Mouse (Mus musculus): ENCODE data around the gene Lin52. TPM values are rescaled to one million over a fixed set of nuclear protein-coding genes. Genes with fewer than 3 reads are reported as not detected.

Gene Lin52
- polyA plus RNA-seq, 1 experiment from 2014 or later: 14.7 TPM

DNA sequence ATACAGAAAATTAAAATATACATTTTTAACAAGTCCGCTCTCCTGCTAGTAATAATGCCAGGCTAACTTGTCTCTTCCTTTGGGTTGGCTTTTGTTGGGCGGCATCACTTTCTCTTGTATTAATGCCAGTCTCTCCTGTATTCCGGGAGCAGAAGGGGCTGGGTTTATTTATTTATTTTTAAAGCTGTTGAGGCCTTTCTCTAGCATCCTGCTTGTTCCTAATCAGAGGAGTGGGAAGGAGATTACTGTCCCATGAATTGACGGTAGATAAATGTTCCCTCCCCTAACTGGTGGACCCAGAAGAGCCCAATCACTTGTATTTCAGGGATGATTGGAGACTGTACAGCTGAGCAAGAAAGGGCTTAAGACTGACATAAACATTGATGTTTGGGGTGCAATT is 50.1 kb downstream of the Lin52 start:
- no peaks in the 10 kb centered on the region for H3K9me3 ChIP-seq (ENCODE audit: control insufficient read depth, low read length)
- H3K4me3 ChIP-seq (ENCODE audit: control insufficient read depth in 1 of 2, insufficient read depth in 1 of 2, low read depth in 1 of 2, low read length in 2 of 2): no peak overlapping the region
- H3K4me2 ChIP-seq (ENCODE audit: low read length): no peak overlapping the region
- no peak overlapping the region for H3K9ac ChIP-seq (ENCODE audit: low read length)
- no peaks in the 10 kb centered on the region for H3K36me3 ChIP-seq (ENCODE audit: control insufficient read depth, insufficient read depth, low read length)
- no peak overlapping the region for H3K27ac ChIP-seq (replicated peaks in 1 of 2; ENCODE audit: control insufficient read depth in 1 of 2, insufficient read depth in 1 of 2, low read depth in 2 of 2, low read length in 2 of 2)
- 64% methylated on average over 4 of the region's 4 CpGs for WGBS
- no peak for ATAC-seq (ENCODE audit: insufficient number of reproducible peaks, insufficient read depth, low FRiP score, low read depth)
- H3K27me3 ChIP-seq (ENCODE audit: control insufficient read depth, insufficient read depth, low read length): no peaks in the 10 kb centered on the region
- peaks cover 0 to 7% of the 10 kb centered on the region in 2 experiments; a peak in 3 of 4 replicates for H3K4me1 ChIP-seq (ENCODE audit: control insufficient read depth in 2 of 2, insufficient read depth in 2 of 2, low read length in 2 of 2)

DNA sequence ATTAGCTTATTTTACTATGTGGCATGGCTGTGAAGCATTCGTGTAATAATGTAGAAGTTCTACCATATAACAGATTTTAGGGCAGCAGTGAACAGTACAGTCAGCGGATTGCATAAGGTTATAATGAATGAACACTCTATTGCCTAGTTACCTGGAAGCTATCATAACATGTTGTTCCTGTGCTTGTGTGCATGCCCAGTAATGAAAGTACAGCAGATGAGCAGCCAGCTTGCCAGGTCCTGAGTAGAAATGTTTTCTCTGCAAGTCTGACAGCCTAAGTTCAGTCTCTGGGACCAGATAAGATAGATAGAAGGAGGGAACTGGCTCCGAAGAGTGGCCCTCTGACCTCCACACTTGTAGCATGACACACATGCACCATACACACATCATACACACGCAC is 55.6 kb downstream of the Lin52 start:
- Histone ChIP-seq H3K4me3 (ENCODE audit: control insufficient read depth in 1 of 2, insufficient read depth in 1 of 2, low read depth in 1 of 2, low read length in 2 of 2) (no peak overlapping the region), H3K9ac (ENCODE audit: low read length) (no peak overlapping the region), H3K9me3 (ENCODE audit: control insufficient read depth, low read length) (no peaks in the 10 kb centered on the region), H3K27ac (replicated peaks in 1 of 2; ENCODE audit: control insufficient read depth in 1 of 2, insufficient read depth in 1 of 2, low read depth in 2 of 2, low read length in 2 of 2) (no peak overlapping the region), H3K4me2 (ENCODE audit: low read length) (no peak overlapping the region), H3K36me3 (ENCODE audit: control insufficient read depth, insufficient read depth, low read length) (no peaks in the 10 kb centered on the region), H3K27me3 (ENCODE audit: control insufficient read depth, insufficient read depth, low read length) (no peaks in the 10 kb centered on the region), H3K4me1 (ENCODE audit: control insufficient read depth in 2 of 2, insufficient read depth in 2 of 2, low read length in 2 of 2) (no peaks in the 10 kb centered on the region)
- WGBS: 81% methylated on average over 4 of the region's 4 CpGs
- ATAC-seq (ENCODE audit: insufficient number of reproducible peaks, insufficient read depth, low FRiP score, low read depth): no peak

DNA sequence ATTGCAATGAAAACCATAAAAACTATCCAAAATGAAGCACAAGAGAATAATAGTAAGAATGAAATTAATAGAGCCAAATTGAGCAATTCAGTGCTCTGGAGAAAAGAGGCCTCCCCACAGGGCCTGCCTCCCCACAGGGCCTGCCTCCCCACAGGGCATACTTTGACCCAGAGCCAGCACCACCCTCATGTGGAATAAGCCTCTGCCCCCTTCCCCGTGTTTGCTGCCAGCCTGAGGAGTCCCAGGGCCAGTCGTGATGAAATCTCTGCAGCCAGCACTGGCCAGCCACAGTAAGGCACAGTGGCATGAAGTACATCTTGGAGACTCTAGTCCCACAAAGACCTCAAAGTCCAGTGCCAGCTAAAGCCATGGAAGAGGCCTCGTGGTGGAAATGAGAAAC is 60.8 kb downstream of the Lin52 start:
- ATAC-seq (ENCODE audit: insufficient number of reproducible peaks, insufficient read depth, low FRiP score, low read depth): no peak
- Histone ChIP-seq H3K4me2 (ENCODE audit: low read length) (no peak overlapping the region), H3K4me1 (ENCODE audit: control insufficient read depth in 2 of 2, insufficient read depth in 2 of 2, low read length in 2 of 2) (no peaks in the 10 kb centered on the region), H3K36me3 (ENCODE audit: control insufficient read depth, insufficient read depth, low read length) (no peaks in the 10 kb centered on the region), H3K4me3 (ENCODE audit: control insufficient read depth in 1 of 2, insufficient read depth in 1 of 2, low read depth in 1 of 2, low read length in 2 of 2) (no peak overlapping the region), H3K9me3 (ENCODE audit: control insufficient read depth, low read length) (no peaks in the 10 kb centered on the region), H3K27ac (replicated peaks in 1 of 2; ENCODE audit: control insufficient read depth in 1 of 2, insufficient read depth in 1 of 2, low read depth in 2 of 2, low read length in 2 of 2) (no peak overlapping the region), H3K9ac (ENCODE audit: low read length) (no peak overlapping the region), H3K27me3 (ENCODE audit: control insufficient read depth, insufficient read depth, low read length) (no peaks in the 10 kb centered on the region)
- 58% methylated on average over 3 of the region's 3 CpGs for WGBS

GRCm38 (mm10) chr12:84515486-84515885 is 64.3 kb downstream of the Lin52 start:
- ATAC-seq (ENCODE audit: insufficient number of reproducible peaks, insufficient read depth, low FRiP score, low read depth): no peak
- Histone ChIP-seq H3K27ac (replicated peaks in 1 of 2; ENCODE audit: control insufficient read depth in 1 of 2, insufficient read depth in 1 of 2, low read depth in 2 of 2, low read length in 2 of 2) (no peak overlapping the region), H3K4me1 (ENCODE audit: control insufficient read depth in 2 of 2, insufficient read depth in 2 of 2, low read length in 2 of 2) (no peaks in the 10 kb centered on the region), H3K4me2 (ENCODE audit: low read length) (no peak overlapping the region), H3K9me3 (ENCODE audit: control insufficient read depth, low read length) (no peaks in the 10 kb centered on the region), H3K4me3 (ENCODE audit: control insufficient read depth in 1 of 2, insufficient read depth in 1 of 2, low read depth in 1 of 2, low read length in 2 of 2) (no peak overlapping the region), H3K27me3 (ENCODE audit: control insufficient read depth, insufficient read depth, low read length) (no peaks in the 10 kb centered on the region), H3K9ac (ENCODE audit: low read length) (no peak overlapping the region), H3K36me3 (ENCODE audit: control insufficient read depth, insufficient read depth, low read length) (no peaks in the 10 kb centered on the region)
- WGBS: 85% methylated on average over 4 of the region's 4 CpGs

- H3K36me3 ChIP-seq (ENCODE audit: control insufficient read depth, insufficient read depth, low read length): no peaks in the 10 kb centered on the region
- ATAC-seq (ENCODE audit: insufficient number of reproducible peaks, insufficient read depth, low FRiP score, low read depth): no peak
- H3K27ac ChIP-seq (replicated peaks in 1 of 2; ENCODE audit: control insufficient read depth in 1 of 2, insufficient read depth in 1 of 2, low read depth in 2 of 2, low read length in 2 of 2): no peak overlapping the region
- no peaks in the 10 kb centered on the region for H3K27me3 ChIP-seq (ENCODE audit: control insufficient read depth, insufficient read depth, low read length)
- no peak overlapping the region for H3K9ac ChIP-seq (ENCODE audit: low read length)
- H3K9me3 ChIP-seq (ENCODE audit: control insufficient read depth, low read length): no peaks in the 10 kb centered on the region
- H3K4me2 ChIP-seq (ENCODE audit: low read length): no peak overlapping the region
- H3K4me1 ChIP-seq (ENCODE audit: control insufficient read depth in 2 of 2, insufficient read depth in 2 of 2, low read length in 2 of 2): no peaks in the 10 kb centered on the region
- WGBS: 100% methylated on average over 1 of the region's 1 CpGs
- H3K4me3 ChIP-seq (ENCODE audit: control insufficient read depth in 1 of 2, insufficient read depth in 1 of 2, low read depth in 1 of 2, low read length in 2 of 2): no peak overlapping the region
Measured at GRCm38 (mm10) chr12:84516642-84517041, 65.4 kb downstream of the Lin52 start.

- Histone ChIP-seq H3K9ac (ENCODE audit: low read length) (no peak overlapping the region), H3K9me3 (ENCODE audit: control insufficient read depth, low read length) (no peaks in the 10 kb centered on the region), H3K4me1 (ENCODE audit: control insufficient read depth in 2 of 2, insufficient read depth in 2 of 2, low read length in 2 of 2) (no peaks in the 10 kb centered on the region), H3K4me3 (ENCODE audit: control insufficient read depth in 1 of 2, insufficient read depth in 1 of 2, low read depth in 1 of 2, low read length in 2 of 2) (no peak overlapping the region), H3K4me2 (ENCODE audit: low read length) (no peak overlapping the region), H3K27me3 (ENCODE audit: control insufficient read depth, insufficient read depth, low read length) (no peaks in the 10 kb centered on the region), H3K27ac (replicated peaks in 1 of 2; ENCODE audit: control insufficient read depth in 1 of 2, insufficient read depth in 1 of 2, low read depth in 2 of 2, low read length in 2 of 2) (no peak overlapping the region), H3K36me3 (ENCODE audit: control insufficient read depth, insufficient read depth, low read length) (no peaks in the 10 kb centered on the region)
- no peak for ATAC-seq (ENCODE audit: insufficient number of reproducible peaks, insufficient read depth, low FRiP score, low read depth)
- WGBS: 71% methylated on average over 2 of the region's 2 CpGs
Measured at GRCm38 (mm10) chr12:84518018-84518417, 66.8 kb downstream of the Lin52 start.

DNA sequence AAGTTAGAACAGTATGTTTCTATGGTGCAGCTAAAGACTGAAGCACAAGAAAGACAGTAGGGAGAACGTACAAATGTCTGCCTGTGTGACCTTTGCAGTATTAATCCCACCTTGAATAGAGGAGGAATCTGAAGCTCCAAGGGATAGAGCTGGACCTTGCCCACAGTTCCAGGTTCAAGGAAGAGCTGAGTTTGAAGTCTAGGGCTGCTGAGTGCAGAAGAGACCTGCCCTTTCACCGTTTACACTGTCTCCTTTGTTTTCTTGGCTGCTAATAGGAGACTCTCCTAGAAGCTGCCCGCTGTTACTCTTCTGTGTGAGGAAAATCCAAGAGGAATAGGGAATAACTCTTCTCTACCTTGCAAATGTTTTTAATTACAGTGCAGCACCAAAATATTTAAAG is 72.5 kb downstream of the Lin52 start:
- Histone ChIP-seq H3K4me2 (ENCODE audit: low read length) (no peak overlapping the region), H3K4me1 (ENCODE audit: control insufficient read depth in 2 of 2, insufficient read depth in 2 of 2, low read length in 2 of 2) (no peaks in the 10 kb centered on the region; a peak in 1 of 4 replicates), H3K4me3 (ENCODE audit: control insufficient read depth in 1 of 2, insufficient read depth in 1 of 2, low read depth in 1 of 2, low read length in 2 of 2) (no peak overlapping the region), H3K27me3 (ENCODE audit: control insufficient read depth, insufficient read depth, low read length) (no peaks in the 10 kb centered on the region), H3K9ac (ENCODE audit: low read length) (no peak overlapping the region), H3K27ac (replicated peaks in 1 of 2; ENCODE audit: control insufficient read depth in 1 of 2, insufficient read depth in 1 of 2, low read depth in 2 of 2, low read length in 2 of 2) (no peak overlapping the region), H3K9me3 (ENCODE audit: control insufficient read depth, low read length) (no peaks in the 10 kb centered on the region), H3K36me3 (ENCODE audit: control insufficient read depth, insufficient read depth, low read length) (no peaks in the 10 kb centered on the region)
- 72% methylated on average over 3 of the region's 3 CpGs for whole genome bisulfite sequencing
- ATAC-seq (ENCODE audit: insufficient number of reproducible peaks, insufficient read depth, low FRiP score, low read depth): no peak

DNA sequence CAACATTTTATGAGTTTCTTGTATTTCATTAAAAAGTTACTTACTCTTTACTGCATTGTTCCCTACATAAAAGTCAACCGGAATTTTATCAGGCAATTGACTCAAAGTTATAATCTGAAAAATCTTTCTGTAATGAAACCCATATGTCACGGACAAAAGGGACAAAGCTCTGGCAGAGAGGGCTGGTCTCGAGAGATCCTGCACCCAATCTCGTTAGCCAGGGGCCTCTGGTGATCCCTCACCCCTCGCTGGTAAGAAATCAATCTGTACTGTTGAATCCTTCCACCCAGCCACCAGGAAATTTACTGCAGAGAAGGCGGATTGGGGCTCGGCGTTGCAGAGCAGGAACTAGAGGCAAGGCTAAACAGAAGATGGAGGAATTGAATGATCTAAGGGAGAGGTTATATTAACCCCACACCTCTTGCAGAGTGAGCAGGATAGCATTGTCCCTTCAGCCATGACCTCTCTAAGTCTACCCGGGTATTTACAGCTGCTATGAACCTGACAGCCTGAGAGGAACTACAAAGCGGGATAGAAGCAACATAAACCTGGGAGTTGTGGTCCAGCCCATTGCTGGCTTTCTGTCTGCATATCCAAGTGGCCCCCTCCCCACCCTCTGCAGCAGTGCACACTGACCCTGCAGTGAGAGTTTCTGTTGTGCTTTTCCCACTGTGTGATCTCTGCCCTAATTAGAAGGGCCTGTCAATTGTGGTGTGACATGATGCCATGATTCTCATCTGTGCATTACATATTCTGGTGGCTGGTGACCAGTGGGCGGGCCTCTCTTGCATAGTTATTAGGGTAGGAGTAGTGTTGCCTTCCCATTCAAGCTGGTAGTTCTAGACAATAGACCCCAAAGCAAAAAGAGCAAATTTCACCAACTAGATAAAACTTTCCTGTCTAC is 73.2 kb downstream of the Lin52 start:
- H3K4me2 ChIP-seq (ENCODE audit: low read length): no peak overlapping the region

More for the DNA sequence above, 73.2 kb downstream of the Lin52 start:
- Histone ChIP-seq H3K27me3 (ENCODE audit: control insufficient read depth, insufficient read depth, low read length) (no peaks in the 10 kb centered on the region), H3K4me3 (ENCODE audit: control insufficient read depth in 1 of 2, insufficient read depth in 1 of 2, low read depth in 1 of 2, low read length in 2 of 2) (no peak overlapping the region), H3K9me3 (ENCODE audit: control insufficient read depth, low read length) (no peaks in the 10 kb centered on the region), H3K27ac (replicated peaks in 1 of 2; ENCODE audit: control insufficient read depth in 1 of 2, insufficient read depth in 1 of 2, low read depth in 2 of 2, low read length in 2 of 2) (no peak overlapping the region), H3K9ac (ENCODE audit: low read length) (no peak overlapping the region), H3K36me3 (ENCODE audit: control insufficient read depth, insufficient read depth, low read length) (no peaks in the 10 kb centered on the region), H3K4me1 (ENCODE audit: control insufficient read depth in 2 of 2, insufficient read depth in 2 of 2, low read length in 2 of 2) (no peaks in the 10 kb centered on the region; a peak in 1 of 4 replicates)
- WGBS: 72% methylated on average over 11 of the region's 11 CpGs
- no peak for ATAC-seq (ENCODE audit: insufficient number of reproducible peaks, insufficient read depth, low FRiP score, low read depth)
